Mouse (Mus musculus): ENCODE results near the gene Gm26741.

Gm26741 gene

GRCm38 (mm10) chr10:52389438-52389837, 30.9 kb downstream of the Gm26741 start:
- DNase-seq (ENCODE audit: low read depth, low spot score): no peak

- no peak for DNase-seq (ENCODE audit: low read depth, low spot score)
Measured at GRCm38 (mm10) chr10:52391208-52391607, 32.6 kb downstream of the Gm26741 start.

- DNase-seq (ENCODE audit: low read depth, low spot score): no peak
Measured at GRCm38 (mm10) chr10:52396647-52397046, 38.1 kb downstream of the Gm26741 start.

- DNase-seq (ENCODE audit: low read depth, low spot score): no peak
Measured at GRCm38 (mm10) chr10:52398715-52399114, 40.1 kb downstream of the Gm26741 start.

GRCm38 (mm10) chr10:52399722-52400121, 41.2 kb downstream of the Gm26741 start:
- no peak for DNase-seq (ENCODE audit: low read depth, low spot score)

- DNase-seq (ENCODE audit: low read depth, low spot score): no peak
Measured at GRCm38 (mm10) chr10:52405160-52405559, 46.6 kb downstream of the Gm26741 start.

- no peak for DNase-seq (ENCODE audit: low read depth, low spot score)
Measured at GRCm38 (mm10) chr10:52407526-52407925, 49.0 kb downstream of the Gm26741 start.

Measured in retina, postnatal 7 days (tissue).